Mouse (Mus musculus): ENCODE results near the gene Mdfic.

- no peak for TF ChIP-seq CTCF (IDR thresholded peaks at IDR 0.05; ENCODE audit: insufficient read depth, low read length)
- no peak for TF ChIP-seq POLR2A (IDR thresholded peaks at IDR 0.05; ENCODE audit: borderline replicate concordance, extremely low read depth, low read depth, low read length)
These were observed 59.7 kb downstream of the Mdfic start for GRCm38 (mm10) chr6:15780127-15780526.

Measured in lung, adult 2 months (tissue).